ENCODE assay signal across 18 mouse cellular contexts in genomic region chr6:115469666-115470581, GRCm38 (mm10).
DNase-seq lines count a peak whose midpoint lies in the region; ATAC-seq and TF ChIP-seq lines count a peak whose summit lies in the region.
"Had no signal": no experiment of that assay in that cellular context is flagged by ENCODE, and none has a peak within 500 bp of the region (broad histone marks: within the 10 kb centered on the region; RNA-seq: fewer than 3 reads in every experiment).

No protein-coding gene starts in this region.

- intact Hi-C loops in gastrocnemius, postnatal 14 days (cut with DNase I; ENCODE audit: low total_unique reads) = no loop called here

- WGBS in forebrain, embryonic 14.5 days = 63% methylated on average over 3 of the region's 3 CpGs
- 44% methylated on average over 3 of the region's 3 CpGs for WGBS in forebrain, postnatal 0 days
- WGBS in liver, adult 2 months = 22% methylated on average over 3 of the region's 3 CpGs
- 49% methylated on average over 3 of the region's 3 CpGs for WGBS in liver, postnatal 0 days (ENCODE audit: insufficient replicate concordance)

- no peak for ATAC-seq in forebrain, embryonic 14.5 days
- no peak for ATAC-seq in forebrain, postnatal 0 days
- ATAC-seq in liver, postnatal 0 days = no peak
- ATAC-seq: midbrain, embryonic 16.5 days had no signal

- no peaks in the 10 kb centered on the region for H3K27me3 ChIP-seq in forebrain, embryonic 14.5 days (replicated peaks; ENCODE audit: control insufficient read depth, insufficient read depth, low read length)
- no peaks in the 10 kb centered on the region for H3K27me3 ChIP-seq in forebrain, postnatal 0 days (ENCODE audit: insufficient read depth, low read length)
- no peaks in the 10 kb centered on the region for H3K27me3 ChIP-seq in liver, adult 2 months (ENCODE audit: control insufficient read depth, insufficient read depth, low read length)
- no peaks in the 10 kb centered on the region for H3K27me3 ChIP-seq in liver, postnatal 0 days (ENCODE audit: insufficient read depth, low read length)
- H3K27me3 ChIP-seq: hindbrain, embryonic 12.5 days; neural tube, embryonic 12.5 days had no signal

- no peak overlapping the region for H3K9ac ChIP-seq in forebrain, embryonic 14.5 days (ENCODE audit: low read length)
- no peak overlapping the region for H3K9ac ChIP-seq in forebrain, postnatal 0 days
- H3K9ac ChIP-seq in liver, adult 2 months (ENCODE audit: low read depth, low read length) = no peak overlapping the region
- H3K9ac ChIP-seq in liver, postnatal 0 days (replicated peaks) = no peak overlapping the region
- H3K9ac ChIP-seq: hindbrain, embryonic 12.5 days; neural tube, embryonic 12.5 days had no signal

- H3K79me2 ChIP-seq in liver, adult 2 months (ENCODE audit: control insufficient read depth, insufficient read depth, low read length) = no peaks in the 10 kb centered on the region

- no peaks in the 10 kb centered on the region for H3K36me3 ChIP-seq in forebrain, embryonic 14.5 days (ENCODE audit: control insufficient read depth, insufficient read depth, low read length)
- H3K36me3 ChIP-seq in forebrain, postnatal 0 days (ENCODE audit: insufficient read depth) = no peaks in the 10 kb centered on the region
- H3K36me3 ChIP-seq in liver, adult 2 months (ENCODE audit: control insufficient read depth, insufficient read depth, low read length) = no peaks in the 10 kb centered on the region
- H3K36me3 ChIP-seq in liver, postnatal 0 days (replicated peaks; ENCODE audit: insufficient read depth, low read length) = no peaks in the 10 kb centered on the region
- H3K36me3 ChIP-seq: G1E; hindbrain, embryonic 12.5 days; neural tube, embryonic 12.5 days had no signal

- no peak for TF ChIP-seq EP300 in liver, postnatal 0 days (IDR thresholded peaks at IDR 0.05; ENCODE audit: low read depth)

- no peak overlapping the region for H3K27ac ChIP-seq in forebrain, embryonic 14.5 days (ENCODE audit: low read depth, low read length)
- H3K27ac ChIP-seq in forebrain, postnatal 0 days (ENCODE audit: low read depth, low read length) = no peak overlapping the region
- peak overlapping the region; percentile 80 for H3K27ac ChIP-seq in liver, adult 2 months (replicated peaks; ENCODE audit: insufficient read depth, low read depth, low read length)
- H3K27ac ChIP-seq in liver, postnatal 0 days (ENCODE audit: low read depth) = no peak overlapping the region
- H3K27ac ChIP-seq: hindbrain, embryonic 12.5 days; kidney, postnatal 0 days; neural tube, embryonic 12.5 days; stomach, postnatal 0 days had no signal

- peaks cover 10% of the 10 kb centered on the region; the same call in 1 of the 2 replicates for H3K4me1 ChIP-seq in forebrain, embryonic 14.5 days (ENCODE audit: control insufficient read depth, insufficient read depth, low read length)
- H3K4me1 ChIP-seq in forebrain, postnatal 0 days (ENCODE audit: insufficient read depth) = peaks cover 8% of the 10 kb centered on the region; the same call in 1 of the 2 replicates
- H3K4me1 ChIP-seq in liver, adult 2 months (ENCODE audit: control insufficient read depth, insufficient read depth, low read length) = peaks cover 27% of the 10 kb centered on the region
- peaks cover 9% of the 10 kb centered on the region; the same call in 1 of the 2 replicates for H3K4me1 ChIP-seq in liver, postnatal 0 days (ENCODE audit: insufficient read depth)
- H3K4me1 ChIP-seq: neural tube, embryonic 12.5 days had no signal

- H3K4me2 ChIP-seq in forebrain, embryonic 14.5 days (ENCODE audit: low read length) = no peak overlapping the region
- no peak overlapping the region for H3K4me2 ChIP-seq in forebrain, postnatal 0 days (ENCODE audit: low read depth)
- no peak overlapping the region for H3K4me2 ChIP-seq in liver, postnatal 0 days (ENCODE audit: low read depth, low read length)
- H3K4me2 ChIP-seq: hindbrain, embryonic 12.5 days; neural tube, embryonic 12.5 days had no signal

- no peaks in the 10 kb centered on the region for H3K9me3 ChIP-seq in forebrain, embryonic 14.5 days (replicated peaks; ENCODE audit: control insufficient read depth, low read length)
- no peaks in the 10 kb centered on the region for H3K9me3 ChIP-seq in forebrain, postnatal 0 days (ENCODE audit: low read length)
- H3K9me3 ChIP-seq in liver, postnatal 0 days (ENCODE audit: low read length) = no peaks in the 10 kb centered on the region
- H3K9me3 ChIP-seq: G1E; hindbrain, embryonic 12.5 days; neural tube, embryonic 12.5 days had no signal

- no peak overlapping the region for H3K4me3 ChIP-seq in forebrain, embryonic 14.5 days (ENCODE audit: low read depth, low read length)
- H3K4me3 ChIP-seq in forebrain, postnatal 0 days (ENCODE audit: low read depth, low read length) = no peak overlapping the region
- H3K4me3 ChIP-seq in liver, adult 2 months (ENCODE audit: insufficient read depth, low read depth, low read length) = no peak overlapping the region
- no peak overlapping the region for H3K4me3 ChIP-seq in liver, postnatal 0 days (ENCODE audit: low read depth, low read length)
- H3K4me3 ChIP-seq: hindbrain, embryonic 12.5 days; neural tube, embryonic 12.5 days had no signal

- no peak for TF ChIP-seq CTCF in forebrain, postnatal 0 days (IDR thresholded peaks at IDR 0.05; ENCODE audit: low read depth)
- no peak for TF ChIP-seq CTCF in liver, adult 2 months (IDR thresholded peaks at IDR 0.05; ENCODE audit: low read depth, low read length)
- TF ChIP-seq CTCF in liver, postnatal 0 days (IDR thresholded peaks at IDR 0.05; ENCODE audit: low read depth) = no peak

- DNase-seq in forebrain, embryonic 14.5 days (ENCODE audit: low spot score) = peak; percentile 60
- DNase-seq in forebrain, postnatal 0 days = no peak
- peak; percentile 83 for DNase-seq in liver, adult 2 months (ENCODE audit: extremely low read depth, low read depth, low spot score)
- no peak for DNase-seq in liver, postnatal 0 days
- peak; percentile 65 for DNase-seq in adipocyte (ENCODE audit: low spot score)
- peak; percentile 18 for DNase-seq in lung, postnatal 10 days
- DNase-seq in frontal cortex, postnatal 10 days (ENCODE audit: low spot score in 2 of 2) = no peak
- DNase-seq in gastrocnemius, postnatal 14 days = no peak
- DNase-seq: cerebellum, adult 8-10 months; embryo, embryonic 11 days; gastrocnemius, postnatal 36 days; layer of hippocampus, postnatal 36 days had no signal

- TF ChIP-seq POLR2A in liver, adult 2 months (IDR thresholded peaks at IDR 0.05; ENCODE audit: extremely low read depth, insufficient read depth, low read length) = no peak

Comparison
In these comparisons a context has a peak if more than half of its experiments do, and no peak if none do; other contexts are left out.
1. DNase-seq: peak in forebrain, embryonic 14.5 days (single experiment), liver, adult 2 months (single experiment), adipocyte (single experiment) and lung, postnatal 10 days (single experiment); none in forebrain, postnatal 0 days (single experiment), liver, postnatal 0 days (single experiment), frontal cortex, postnatal 10 days (0 of 2) and gastrocnemius, postnatal 14 days (single experiment).